Mouse (Mus musculus) erythroblast, embryonic 14.5 days (primary cell): Measurements from ENCODE around the gene Foxp1.

Experiments
- GATA1 ChIP-seq: IDR thresholded peaks from 2 replicates; pipeline ENCODE4 v1.6.1; 2012; ENCODE audit warnings: low read length, inconsistent platforms, mixed read lengths
- TAL1 ChIP-seq: IDR thresholded peaks from 3 replicates; pipeline ENCODE4 v1.6.1; 2012; ENCODE audit warnings: low read length, inconsistent platforms, mixed read lengths

GRCm38 (mm10) chr6:99540146-99540545 is 17.6 kb upstream of the Foxp1 start:
- TF ChIP-seq GATA1 (no peak), TAL1 (no peak)
